In genomic region chr3:59125783-59126555, GRCm38 (mm10) we compare ENCODE assay signal across 19 mouse cellular contexts. TPM values are rescaled to one million over a fixed set of nuclear protein-coding genes. Genes with fewer than 3 reads are reported as not detected.
A peak's percentile ranks its signal among the peaks of the same experiment; 100 is the strongest.
DNase-seq lines count a peak whose midpoint lies in the region; ATAC-seq lines count a peak whose summit lies in the region.
"Had no signal": no experiment of that assay in that cellular context is flagged by ENCODE, and none has a peak within 500 bp of the region (broad histone marks: within the 10 kb centered on the region; RNA-seq: fewer than 3 reads in every experiment).

No protein-coding gene starts in this region.

- WGBS in lung, embryonic 15.5 days, result 21% methylated on average over 7 of the region's 7 CpGs
- WGBS in liver, embryonic 12.5 days (ENCODE audit: insufficient replicate concordance), result 43% methylated on average over 7 of the region's 7 CpGs

- H3K27me3 ChIP-seq in lung, embryonic 15.5 days, result no peaks in the 10 kb centered on the region
- no peaks in the 10 kb centered on the region for H3K27me3 ChIP-seq in liver, embryonic 12.5 days (replicated peaks)
- H3K27me3 ChIP-seq: embryonic facial prominence, embryonic 15.5 days; midbrain, embryonic 12.5 days; neural tube, embryonic 15.5 days had no signal

- H3K36me3 ChIP-seq in lung, embryonic 15.5 days, result no peaks in the 10 kb centered on the region
- no peaks in the 10 kb centered on the region for H3K36me3 ChIP-seq in liver, embryonic 12.5 days
- H3K36me3 ChIP-seq: embryonic facial prominence, embryonic 15.5 days; forebrain, embryonic 10.5 days; midbrain, embryonic 12.5 days; neural tube, embryonic 15.5 days had no signal

- no peak overlapping the region for H3K4me3 ChIP-seq in lung, embryonic 15.5 days
- H3K4me3 ChIP-seq in liver, embryonic 12.5 days, result no peak overlapping the region
- H3K4me3 ChIP-seq: embryonic facial prominence, embryonic 15.5 days; forebrain, embryonic 10.5 days; midbrain, embryonic 12.5 days; neural tube, embryonic 15.5 days had no signal

- peak; percentile 81 for DNase-seq in heart, adult 11 months
- DNase-seq in heart, adult 18-20 months, result no peak
- no peak for DNase-seq in lung, postnatal 25 days (ENCODE audit: low spot score)
- peak; percentile 63 for DNase-seq in yolk sac, embryonic 10.5 days (ENCODE audit: low spot score)
- no peak for DNase-seq in frontal cortex, postnatal 10 days (ENCODE audit: low spot score in 2 of 2)
- DNase-seq: cerebellum, adult 8-10 months; gastrocnemius, postnatal 10 days; left cerebral cortex, postnatal 4 days; lung, adult 2 months; thymus, postnatal 14 days had no signal

- H3K4me2 ChIP-seq in lung, embryonic 15.5 days, result no peak overlapping the region
- H3K4me2 ChIP-seq in liver, embryonic 12.5 days, result no peak overlapping the region
- H3K4me2 ChIP-seq: embryonic facial prominence, embryonic 15.5 days; midbrain, embryonic 12.5 days; neural tube, embryonic 15.5 days had no signal

- no peaks in the 10 kb centered on the region for H3K9me3 ChIP-seq in lung, embryonic 15.5 days
- no peaks in the 10 kb centered on the region for H3K9me3 ChIP-seq in liver, embryonic 12.5 days (replicated peaks)
- H3K9me3 ChIP-seq: embryonic facial prominence, embryonic 15.5 days; forebrain, embryonic 10.5 days; midbrain, embryonic 12.5 days; neural tube, embryonic 15.5 days had no signal

- no peak for ATAC-seq in lung, embryonic 15.5 days (ENCODE audit: borderline replicate concordance, extremely low read depth, low FRiP score, low TSS enrichment)
- ATAC-seq in liver, embryonic 12.5 days, result peak; percentile 25; the same call in 1 of the 2 replicates
- ATAC-seq: hindbrain, postnatal 0 days had no signal

- no peak overlapping the region for H3K9ac ChIP-seq in lung, embryonic 15.5 days
- H3K9ac ChIP-seq in liver, embryonic 12.5 days, result no peak overlapping the region
- H3K9ac ChIP-seq: embryonic facial prominence, embryonic 15.5 days; midbrain, embryonic 12.5 days; neural tube, embryonic 15.5 days had no signal

- H3K27ac ChIP-seq in lung, embryonic 15.5 days, result 0 out of 2 replicates have a peak overlapping the region, but pooled peaks have one; percentile 17
- peak overlapping the region; percentile 25; the same call in 1 of the 2 replicates for H3K27ac ChIP-seq in liver, embryonic 12.5 days
- H3K27ac ChIP-seq: embryonic facial prominence, embryonic 15.5 days; forebrain, embryonic 10.5 days; hindbrain, postnatal 0 days; midbrain, embryonic 12.5 days; neural tube, embryonic 15.5 days; stomach, postnatal 0 days had no signal

- peaks cover 39% of the 10 kb centered on the region for H3K4me1 ChIP-seq in lung, embryonic 15.5 days
- peaks cover 48% of the 10 kb centered on the region for H3K4me1 ChIP-seq in liver, embryonic 12.5 days
- H3K4me1 ChIP-seq: midbrain, embryonic 12.5 days had no signal

RNA-seq across cellular contexts. Expression of gene Gpr171, which starts 24.3 kb away (rescaled TPM):
- total RNA-seq in heart, adult 18-20 months (2021), result 1 to 10 TPM in 1 of 2 experiments, under 1 TPM in 1; 0.22 to 1.0 TPM
- polyA plus RNA-seq in lung, embryonic 15.5 days (2015; fragmentation: Nextera tagmentation; extraction: Ambion mirVana), result 0.92 and 1.3 TPM in 2 replicates
- polyA plus RNA-seq in liver, embryonic 12.5 days (2016; fragmentation: Nextera tagmentation; extraction: Ambion mirVana), result 2.2 and 2.3 TPM in 2 replicates
- total RNA-seq: hindbrain, postnatal 0 days; layer of hippocampus, postnatal 25 days; left cerebral cortex, postnatal 4 days had no signal

RNA-seq across cellular contexts. Expression of gene P2ry14, which starts 27.4 kb away (rescaled TPM):
- total RNA-seq in heart, adult 18-20 months (2021), result 1 to 10 TPM; 4.1 to 4.7 TPM
- polyA plus RNA-seq in lung, embryonic 15.5 days (2015; fragmentation: Nextera tagmentation; extraction: Ambion mirVana), result 19.1 and 24.7 TPM in 2 replicates
- polyA plus RNA-seq in liver, embryonic 12.5 days (2016; fragmentation: Nextera tagmentation; extraction: Ambion mirVana), result 1.7 and 2.4 TPM in 2 replicates

Comparison
In these comparisons a context has a peak if more than half of its experiments do, and no peak if none do; other contexts are left out.
1. DNase-seq: peak in heart, adult 11 months (single experiment) and yolk sac, embryonic 10.5 days (single experiment); none in heart, adult 18-20 months (0 of 2), lung, postnatal 25 days (single experiment) and frontal cortex, postnatal 10 days (0 of 2).